Mouse (Mus musculus) heart, postnatal 25 days (tissue): ENCODE results near the gene Rps2. TPM values are rescaled to one million over a fixed set of nuclear protein-coding genes. Genes with fewer than 3 reads are reported as not detected.

Experiments used
- DNase-seq: peaks from one replicate; pipeline ENCODE4 v3.0.0; 2022; ENCODE audit warnings: low spot score
- intact Hi-C: fragments of 180-260 bp; cut with DNase I; formaldehyde crosslinking; loops from one replicate; pipeline ENCODE4 v1.15.1; 2025
- total RNA-seq, 2 experiments: library from RNA; stranded (reverse); gene quantifications; 2 replicates each; pipeline ENCODE4 v1.2.3; 2021

Gene Rps2
- total RNA-seq, 2 experiments from 2014 or later, result 745 to 758 TPM

DNA sequence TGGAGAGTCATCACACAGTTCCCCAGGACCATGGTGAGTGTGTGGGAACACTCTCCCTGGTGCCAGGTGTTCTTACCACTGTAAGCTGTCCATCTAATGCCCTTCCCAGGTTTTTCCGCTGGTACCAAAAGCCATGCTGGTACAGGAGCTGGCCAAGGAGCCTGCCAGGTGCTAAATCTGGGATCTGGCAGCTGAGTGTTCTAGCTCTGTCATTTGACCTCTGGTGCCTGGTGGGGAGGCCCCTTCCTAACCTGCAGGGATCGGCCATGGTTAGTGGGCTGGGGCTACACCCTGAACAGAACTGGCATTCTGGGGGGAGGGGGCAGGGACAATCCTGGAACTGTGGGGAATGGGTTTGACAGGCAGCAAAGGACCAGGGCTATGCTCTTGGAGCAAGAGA, 9.7 kb downstream of the Rps2 start, which contains the start of gene Rpl3l:
Gene Rpl3l, plus strand, starts transcription at position 203 of the 400 bp plus-strand sequence.
- DNase-seq, result no peak
- intact Hi-C loops, result no loop called here

DNA sequence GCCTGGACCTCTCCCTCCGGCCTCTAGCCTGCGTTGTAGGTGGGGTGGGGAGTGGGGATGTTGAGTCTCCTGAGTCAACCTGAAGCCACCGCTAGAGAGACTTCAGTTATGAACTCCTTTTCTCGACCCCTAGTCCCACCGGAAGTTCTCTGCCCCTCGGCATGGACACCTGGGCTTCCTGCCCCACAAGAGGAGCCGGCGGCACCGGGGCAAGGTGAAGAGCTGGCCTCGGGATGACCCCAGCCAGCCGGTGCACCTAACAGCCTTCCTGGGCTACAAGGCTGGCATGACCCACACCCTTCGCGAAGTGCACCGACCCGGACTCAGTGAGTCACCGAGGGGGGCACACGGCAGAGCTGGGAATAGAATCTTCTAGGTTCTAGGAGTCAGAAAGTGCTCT, 10.3 kb downstream of the Rps2 start:
- intact Hi-C loops, result no loop called here
- DNase-seq, result no peak

DNA sequence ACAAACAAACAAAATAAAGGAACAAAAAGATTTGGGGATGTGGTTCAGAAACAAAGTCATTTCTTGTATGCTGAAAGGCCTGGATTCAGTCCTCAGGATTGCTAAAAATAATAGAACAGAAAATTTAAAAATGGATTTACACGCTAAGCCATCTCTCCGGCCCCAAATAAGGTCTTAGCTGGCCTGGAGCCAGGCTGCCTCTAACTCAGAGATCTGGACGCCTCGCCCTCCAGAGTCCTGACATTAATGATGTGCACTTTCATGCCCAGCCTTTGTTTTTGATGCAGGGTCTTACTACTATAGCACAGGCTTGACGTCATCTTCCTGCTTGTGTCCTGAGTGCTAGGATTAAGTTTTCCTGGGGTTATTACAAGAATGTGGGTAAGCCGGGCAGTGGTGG, 11.2 kb downstream of the Rps2 start:
- intact Hi-C loops, result no loop called here
- no peak for DNase-seq

GRCm38 (mm10) chr17:24730787-24731186, 12.9 kb downstream of the Rps2 start:
- DNase-seq, result no peak
- intact Hi-C loops, result loop anchor here (10.0 kb wide), 1 partner anchor 544 kb away; the partner anchor contains the start of gene Ube2i

GRCm38 (mm10) chr17:24732233-24732935, 14.5 kb downstream of the Rps2 start:
- intact Hi-C loops, result loop anchor here (10.0 kb wide), 1 partner anchor 542 kb away; the partner anchor contains the start of gene Ube2i

GRCm38 (mm10) chr17:24733434-24734050, 15.6 kb downstream of the Rps2 start:
- DNase-seq, result no peak
- intact Hi-C loops, result loop anchor here (10.0 kb wide), 1 partner anchor 541 kb away; the partner anchor contains the start of gene Ube2i

More at GRCm38 (mm10) chr17:24732233-24732935, 14.5 kb downstream of the Rps2 start:
- no peak for DNase-seq

DNA sequence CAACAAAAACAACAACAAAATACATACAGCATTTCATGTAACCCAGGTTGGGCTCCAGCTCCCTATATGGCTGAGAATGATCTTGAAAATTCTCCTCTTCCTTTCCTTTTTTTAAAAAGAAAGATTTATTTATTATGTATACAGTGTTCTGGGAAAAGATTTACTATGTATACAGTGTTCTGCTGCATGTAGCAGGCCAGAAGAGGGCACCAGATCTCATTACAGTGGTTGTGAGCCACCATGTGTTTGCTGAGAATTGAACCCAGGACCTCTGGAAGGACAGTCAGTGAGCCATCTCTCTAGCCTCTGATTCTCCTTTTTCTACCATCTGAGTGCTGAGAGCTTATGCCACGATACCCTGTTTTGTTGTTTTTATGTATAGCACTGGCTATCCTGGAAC, 16.6 kb downstream of the Rps2 start:
- intact Hi-C loops, result loop anchor here (10.0 kb wide), 1 partner anchor 540 kb away; the partner anchor contains the start of gene Ube2i
- DNase-seq, result no peak

GRCm38 (mm10) chr17:24735446-24735845, 17.5 kb downstream of the Rps2 start:
- intact Hi-C loops, result loop anchor here (5.0 to 10.0 kb wide), 2 partner anchors 152 to 539 kb away; partner anchors contain the start of genes Nubp2, Spsb3 and Ube2i
- no peak for DNase-seq

GRCm38 (mm10) chr17:24736330-24737051, 18.6 kb downstream of the Rps2 start, which contains the start of gene Msrb1:
TSS of gene Msrb1 (plus strand) at chr17:24736642.
- intact Hi-C loops, result loop anchor here (5.0 to 10.0 kb wide), 2 partner anchors 151 to 538 kb away; partner anchors contain the start of genes Nubp2, Spsb3 and Ube2i
- DNase-seq, result peak; percentile 98

GRCm38 (mm10) chr17:24737135-24737810, 19.4 kb downstream of the Rps2 start:
- intact Hi-C loops, result loop anchor here (5.0 to 10.0 kb wide), 2 partner anchors 150 to 538 kb away; partner anchors contain the start of genes Nubp2, Spsb3 and Ube2i
- no peak for DNase-seq

DNA sequence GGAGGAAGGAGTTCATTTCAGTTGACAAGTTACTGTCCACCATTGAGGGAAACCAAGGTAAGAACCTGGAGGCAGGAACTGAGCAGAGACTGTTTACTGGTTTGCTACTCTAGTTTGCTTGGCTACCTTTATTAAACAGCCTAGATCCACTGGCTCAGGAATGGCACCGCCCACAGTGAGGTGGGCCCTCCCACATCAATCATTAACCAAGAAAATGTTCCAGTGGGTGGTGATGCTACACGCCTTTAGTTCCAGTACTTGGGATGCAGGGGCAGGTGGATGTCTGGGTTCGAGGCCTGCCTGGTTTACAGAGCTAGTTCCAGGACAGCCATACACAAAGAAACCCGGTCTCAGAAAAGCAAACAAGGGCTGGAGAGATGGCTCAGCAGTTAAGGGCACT, 20.3 kb downstream of the Rps2 start:
- DNase-seq, result no peak
- intact Hi-C loops, result loop anchor here (5.0 to 10.0 kb wide), 2 partner anchors 149 to 537 kb away; partner anchors contain the start of genes Nubp2, Spsb3 and Ube2i

DNA sequence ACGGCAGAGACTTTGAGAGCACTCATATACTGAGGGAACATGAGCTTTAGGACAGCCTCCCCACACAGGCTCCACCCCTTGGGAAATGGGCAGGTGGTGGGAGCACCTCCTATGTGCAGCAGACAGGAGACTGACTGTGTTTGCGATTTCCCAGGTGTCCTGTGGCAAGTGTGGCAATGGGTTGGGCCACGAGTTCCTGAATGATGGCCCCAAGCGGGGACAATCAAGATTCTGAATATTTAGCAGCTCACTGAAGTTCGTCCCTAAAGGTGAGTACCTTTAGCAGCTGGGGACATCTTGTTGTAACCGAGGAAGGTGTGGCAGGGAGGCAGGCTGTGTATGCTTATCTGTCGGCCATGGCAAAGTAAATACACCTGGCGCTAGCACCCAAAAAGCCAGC, 22.0 kb downstream of the Rps2 start:
- no peak for DNase-seq
- intact Hi-C loops, result loop anchor here (5.0 to 10.0 kb wide), 4 partner anchors 147 to 535 kb away; partner anchors contain the start of genes Cramp1l, Ift140, Nubp2 and Ptx4

GRCm38 (mm10) chr17:24742307-24742706, 24.4 kb downstream of the Rps2 start:
- intact Hi-C loops, result loop anchor here (10.0 kb wide), 2 partner anchors 272 to 382 kb away; partner anchors contain the start of genes Cramp1l, Ift140 and Ptx4
- no peak for DNase-seq

- DNase-seq, result no peak
- intact Hi-C loops, result loop anchor here (2.0 to 10.0 kb wide), 3 partner anchors 137 to 381 kb away; partner anchors contain the start of genes Cramp1l, Ift140 and Ptx4
Observed at GRCm38 (mm10) chr17:24743896-24744295, 26.0 kb downstream of the Rps2 start.

- no peak for DNase-seq
- intact Hi-C loops, result loop anchor here (2.0 to 10.0 kb wide), 3 partner anchors 136 to 380 kb away; partner anchors contain the start of genes Cramp1l, Ift140 and Ptx4
Observed at GRCm38 (mm10) chr17:24744381-24744780, 26.5 kb downstream of the Rps2 start.

- no peak for DNase-seq
- intact Hi-C loops, result loop anchor here (1.0 to 10.0 kb wide), 4 partner anchors 71 to 379 kb away; partner anchors contain the start of genes Cramp1l, Ift140 and Ptx4
Observed at GRCm38 (mm10) chr17:24745526-24746497, 27.9 kb downstream of the Rps2 start.

DNA sequence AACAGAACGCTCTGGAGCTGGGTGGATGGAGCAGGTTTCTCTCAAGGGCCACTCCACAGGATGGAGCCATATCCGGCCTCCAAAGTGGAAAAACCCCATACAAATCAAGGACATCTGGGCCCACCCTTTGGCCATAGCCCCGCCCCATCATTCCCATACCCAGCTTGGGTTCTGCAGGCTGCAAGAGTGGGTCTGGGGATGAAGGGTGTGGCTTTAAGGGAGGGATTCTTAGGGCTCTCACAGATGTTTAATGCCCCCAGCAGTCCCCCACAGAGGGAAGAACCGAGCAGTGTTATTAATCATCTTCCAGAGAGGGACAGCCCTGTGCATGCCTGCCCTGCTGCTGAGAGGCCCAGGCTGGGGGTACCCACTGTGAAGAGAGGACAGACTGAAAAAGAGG, 29.1 kb downstream of the Rps2 start:
- DNase-seq, result no peak
- intact Hi-C loops, result loop anchor here (10.0 kb wide), 2 partner anchors 268 to 378 kb away; partner anchors contain the start of genes Cramp1l, Ift140 and Ptx4

DNA sequence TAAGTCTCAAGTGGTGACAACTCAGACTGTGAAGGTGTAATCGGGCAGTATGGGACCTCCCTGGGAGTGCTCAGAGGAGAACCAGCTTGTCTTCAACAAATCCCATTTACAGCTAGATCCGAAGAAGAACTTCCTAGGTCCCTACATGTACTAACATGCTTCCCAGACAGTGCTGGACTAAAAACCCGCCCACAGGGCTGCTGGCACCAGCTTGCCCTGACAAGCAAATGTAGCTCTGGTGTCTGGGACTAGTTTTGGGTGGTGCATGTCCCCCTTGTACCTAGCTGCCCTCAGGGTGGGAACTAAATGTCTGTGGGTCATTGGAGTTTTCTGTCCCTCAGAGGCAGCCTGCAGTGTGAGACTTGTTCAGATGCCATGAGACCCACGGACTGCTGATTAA, 33.6 kb downstream of the Rps2 start:
- intact Hi-C loops, result no loop called here
- DNase-seq, result no peak
